Mouse (Mus musculus): Measurements from ENCODE around the gene Bcam. TPM values are rescaled to one million over a fixed set of nuclear protein-coding genes. Genes with fewer than 3 reads are reported as not detected.
A peak's percentile ranks its signal among the peaks of the same experiment; 100 is the strongest.
"Not testable (repeated sequence)": the region's sequence is repeated elsewhere in the genome, so short reads cannot be mapped to it uniquely, and the experiment has no call there.

The Bcam gene
- polyA plus RNA-seq, 1 experiment from 2014 or later = 9.3 TPM

GRCm38 (mm10) chr7:19792701-19793630, 22.1 kb upstream of the Bcam start:
- peaks cover 6% of the 10 kb centered on the region for H3K27me3 ChIP-seq (ENCODE audit: control insufficient read depth, insufficient read depth, low read length)
- H3K4me1 ChIP-seq (ENCODE audit: control insufficient read depth, insufficient read depth, low read length) = no peaks in the 10 kb centered on the region
- H3K4me2 ChIP-seq (ENCODE audit: low read depth, low read length) = no peak overlapping the region
- ATAC-seq (ENCODE audit: low read depth) = no peak
- H3K9me3 ChIP-seq (ENCODE audit: control insufficient read depth, low read length) = no peaks in the 10 kb centered on the region
- no peak overlapping the region for H3K4me3 ChIP-seq (ENCODE audit: low read depth, low read length)
- no peaks in the 10 kb centered on the region for H3K36me3 ChIP-seq (ENCODE audit: control insufficient read depth, insufficient read depth, low read length)
- H3K9ac ChIP-seq (replicated peaks; ENCODE audit: low read depth, low read length) = no peak overlapping the region
- H3K27ac ChIP-seq (ENCODE audit: low read depth, low read length) = no peak overlapping the region
- 89% methylated on average over 19 of the region's 19 CpGs for WGBS

- 94% methylated on average over 2 of the region's 2 CpGs for WGBS
- not testable (repeated sequence) for H3K9me3 ChIP-seq (ENCODE audit: control insufficient read depth, low read length); H3K27me3 ChIP-seq (ENCODE audit: control insufficient read depth, insufficient read depth, low read length); ATAC-seq (ENCODE audit: low read depth); H3K36me3 ChIP-seq (ENCODE audit: control insufficient read depth, insufficient read depth, low read length); H3K4me2 ChIP-seq (ENCODE audit: low read depth, low read length); H3K4me1 ChIP-seq (ENCODE audit: control insufficient read depth, insufficient read depth, low read length); H3K27ac ChIP-seq (ENCODE audit: low read depth, low read length); H3K4me3 ChIP-seq (ENCODE audit: low read depth, low read length); H3K9ac ChIP-seq (replicated peaks; ENCODE audit: low read depth, low read length)
Measured at GRCm38 (mm10) chr7:19791504-19791903, 20.7 kb upstream of the Bcam start.

GRCm38 (mm10) chr7:19789904-19790347, 19.1 kb upstream of the Bcam start:
- Histone ChIP-seq H3K4me2 (ENCODE audit: low read depth, low read length) (peak overlapping the region; percentile 38), H3K4me1 (ENCODE audit: control insufficient read depth, insufficient read depth, low read length) (no peaks in the 10 kb centered on the region), H3K9ac (replicated peaks; ENCODE audit: low read depth, low read length) (peak overlapping the region; percentile 1; the same call in 1 of the 2 replicates), H3K4me3 (ENCODE audit: low read depth, low read length) (peak overlapping the region; percentile 20; the same call in 1 of the 2 replicates), H3K9me3 (ENCODE audit: control insufficient read depth, low read length) (no peaks in the 10 kb centered on the region), H3K27me3 (ENCODE audit: control insufficient read depth, insufficient read depth, low read length) (no peaks in the 10 kb centered on the region), H3K36me3 (ENCODE audit: control insufficient read depth, insufficient read depth, low read length) (no peaks in the 10 kb centered on the region), H3K27ac (ENCODE audit: low read depth, low read length) (no peak overlapping the region)
- WGBS = 3% methylated on average over 19 of the region's 19 CpGs
- peak; percentile 76 for ATAC-seq (ENCODE audit: low read depth)

GRCm38 (mm10) chr7:19785874-19786458, 15.2 kb upstream of the Bcam start:
- H3K27ac ChIP-seq (ENCODE audit: low read depth, low read length) = no peak overlapping the region
- H3K4me3 ChIP-seq (ENCODE audit: low read depth, low read length) = no peak overlapping the region
- H3K4me2 ChIP-seq (ENCODE audit: low read depth, low read length) = no peak overlapping the region
- no peaks in the 10 kb centered on the region for H3K27me3 ChIP-seq (ENCODE audit: control insufficient read depth, insufficient read depth, low read length)
- H3K36me3 ChIP-seq (ENCODE audit: control insufficient read depth, insufficient read depth, low read length) = no peaks in the 10 kb centered on the region
- no peak overlapping the region for H3K9ac ChIP-seq (replicated peaks; ENCODE audit: low read depth, low read length)
- no peaks in the 10 kb centered on the region for H3K9me3 ChIP-seq (ENCODE audit: control insufficient read depth, low read length)
- WGBS = 45% methylated on average over 12 of the region's 12 CpGs
- no peak for ATAC-seq (ENCODE audit: low read depth)
- H3K4me1 ChIP-seq (ENCODE audit: control insufficient read depth, insufficient read depth, low read length) = no peaks in the 10 kb centered on the region

GRCm38 (mm10) chr7:19784764-19785535, 14.1 kb upstream of the Bcam start:
- Histone ChIP-seq H3K4me3 (ENCODE audit: low read depth, low read length) (no peak overlapping the region), H3K27ac (ENCODE audit: low read depth, low read length) (no peak overlapping the region), H3K4me2 (ENCODE audit: low read depth, low read length) (no peak overlapping the region), H3K36me3 (ENCODE audit: control insufficient read depth, insufficient read depth, low read length) (no peaks in the 10 kb centered on the region), H3K9me3 (ENCODE audit: control insufficient read depth, low read length) (no peaks in the 10 kb centered on the region), H3K27me3 (ENCODE audit: control insufficient read depth, insufficient read depth, low read length) (no peaks in the 10 kb centered on the region), H3K9ac (replicated peaks; ENCODE audit: low read depth, low read length) (no peak overlapping the region), H3K4me1 (ENCODE audit: control insufficient read depth, insufficient read depth, low read length) (no peaks in the 10 kb centered on the region)
- no peak for ATAC-seq (ENCODE audit: low read depth)
- 45% methylated on average over 11 of the region's 11 CpGs for WGBS

GRCm38 (mm10) chr7:19783630-19784029, 12.8 kb upstream of the Bcam start:
- Histone ChIP-seq H3K4me3 (ENCODE audit: low read depth, low read length) (no peak overlapping the region), H3K9ac (replicated peaks; ENCODE audit: low read depth, low read length) (no peak overlapping the region), H3K27ac (ENCODE audit: low read depth, low read length) (no peak overlapping the region), H3K4me1 (ENCODE audit: control insufficient read depth, insufficient read depth, low read length) (no peaks in the 10 kb centered on the region), H3K9me3 (ENCODE audit: control insufficient read depth, low read length) (no peaks in the 10 kb centered on the region), H3K4me2 (ENCODE audit: low read depth, low read length) (no peak overlapping the region), H3K36me3 (ENCODE audit: control insufficient read depth, insufficient read depth, low read length) (no peaks in the 10 kb centered on the region), H3K27me3 (ENCODE audit: control insufficient read depth, insufficient read depth, low read length) (no peaks in the 10 kb centered on the region)
- no peak for ATAC-seq (ENCODE audit: low read depth)
- WGBS = 68% methylated on average over 8 of the region's 8 CpGs

- no peak overlapping the region for H3K27ac ChIP-seq (ENCODE audit: low read depth, low read length)
- H3K9ac ChIP-seq (replicated peaks; ENCODE audit: low read depth, low read length) = no peak overlapping the region
- H3K36me3 ChIP-seq (ENCODE audit: control insufficient read depth, insufficient read depth, low read length) = no peaks in the 10 kb centered on the region
- WGBS = 96% methylated on average over 4 of the region's 4 CpGs
- no peaks in the 10 kb centered on the region for H3K9me3 ChIP-seq (ENCODE audit: control insufficient read depth, low read length)
- no peak for ATAC-seq (ENCODE audit: low read depth)
- H3K4me2 ChIP-seq (ENCODE audit: low read depth, low read length) = no peak overlapping the region
- no peaks in the 10 kb centered on the region for H3K27me3 ChIP-seq (ENCODE audit: control insufficient read depth, insufficient read depth, low read length)
- H3K4me1 ChIP-seq (ENCODE audit: control insufficient read depth, insufficient read depth, low read length) = no peaks in the 10 kb centered on the region
- no peak overlapping the region for H3K4me3 ChIP-seq (ENCODE audit: low read depth, low read length)
Measured at GRCm38 (mm10) chr7:19782645-19783044, 11.8 kb upstream of the Bcam start.

- Histone ChIP-seq H3K4me1 (ENCODE audit: control insufficient read depth, insufficient read depth, low read length) (no peaks in the 10 kb centered on the region), H3K27me3 (ENCODE audit: control insufficient read depth, insufficient read depth, low read length) (no peaks in the 10 kb centered on the region), H3K4me3 (ENCODE audit: low read depth, low read length) (no peak overlapping the region), H3K4me2 (ENCODE audit: low read depth, low read length) (no peak overlapping the region), H3K9me3 (ENCODE audit: control insufficient read depth, low read length) (no peaks in the 10 kb centered on the region), H3K9ac (replicated peaks; ENCODE audit: low read depth, low read length) (no peak overlapping the region), H3K36me3 (ENCODE audit: control insufficient read depth, insufficient read depth, low read length) (no peaks in the 10 kb centered on the region), H3K27ac (ENCODE audit: low read depth, low read length) (no peak overlapping the region)
- no peak for ATAC-seq (ENCODE audit: low read depth)
- 95% methylated on average over 7 of the region's 7 CpGs for WGBS
Measured at GRCm38 (mm10) chr7:19781741-19782140, 10.9 kb upstream of the Bcam start.
